Mouse (Mus musculus): Measurements from ENCODE around the gene Ewsr1.

The Ewsr1 gene

GRCm38 (mm10) chr11:5057856-5058641 is 41.0 kb downstream of the Ewsr1 start, which contains the start of gene Rasl10a:
Gene Rasl10a, plus strand, starts transcription at chr11:5058128.
- DNase-seq (ENCODE audit: low read depth), result no peak

DNA sequence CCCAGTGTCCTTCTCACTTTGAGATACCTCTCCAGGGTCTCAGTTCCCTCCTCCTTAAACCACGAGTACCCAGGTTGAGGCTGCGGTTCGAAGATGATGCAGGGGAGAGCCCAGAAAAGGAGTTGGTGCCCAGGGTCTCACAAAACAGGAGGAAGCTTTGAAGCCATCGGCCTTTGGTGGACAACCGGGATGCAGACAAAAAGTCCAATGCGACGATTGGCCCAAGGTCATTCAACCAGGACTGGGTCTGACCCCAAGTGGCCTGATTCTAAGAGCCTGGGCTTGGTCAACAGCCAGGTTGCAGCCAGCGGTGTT is 41.6 kb downstream of the Ewsr1 start:
- DNase-seq (ENCODE audit: low read depth), result no peak

DNA sequence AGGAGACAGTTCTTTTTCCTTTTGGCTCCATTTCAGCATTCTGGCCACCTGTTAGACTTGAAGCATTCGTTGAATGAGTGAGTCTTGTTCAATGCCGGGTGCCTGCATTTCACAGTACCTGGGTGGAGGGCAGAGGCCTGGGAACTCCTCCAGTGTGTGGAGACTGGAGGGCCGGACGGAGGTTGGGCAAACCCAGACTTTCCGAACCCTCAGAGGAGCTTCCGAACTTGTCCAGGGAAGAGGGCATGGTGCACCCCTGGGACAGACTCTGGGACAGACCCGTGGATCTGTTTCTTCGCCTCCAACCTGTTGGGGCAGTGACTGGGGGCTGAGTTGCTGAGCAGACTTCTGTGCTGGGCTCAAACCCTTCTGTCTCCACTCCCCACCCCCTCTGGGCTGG is 42.0 kb downstream of the Ewsr1 start:
- DNase-seq (ENCODE audit: low read depth), result no peak

DNA sequence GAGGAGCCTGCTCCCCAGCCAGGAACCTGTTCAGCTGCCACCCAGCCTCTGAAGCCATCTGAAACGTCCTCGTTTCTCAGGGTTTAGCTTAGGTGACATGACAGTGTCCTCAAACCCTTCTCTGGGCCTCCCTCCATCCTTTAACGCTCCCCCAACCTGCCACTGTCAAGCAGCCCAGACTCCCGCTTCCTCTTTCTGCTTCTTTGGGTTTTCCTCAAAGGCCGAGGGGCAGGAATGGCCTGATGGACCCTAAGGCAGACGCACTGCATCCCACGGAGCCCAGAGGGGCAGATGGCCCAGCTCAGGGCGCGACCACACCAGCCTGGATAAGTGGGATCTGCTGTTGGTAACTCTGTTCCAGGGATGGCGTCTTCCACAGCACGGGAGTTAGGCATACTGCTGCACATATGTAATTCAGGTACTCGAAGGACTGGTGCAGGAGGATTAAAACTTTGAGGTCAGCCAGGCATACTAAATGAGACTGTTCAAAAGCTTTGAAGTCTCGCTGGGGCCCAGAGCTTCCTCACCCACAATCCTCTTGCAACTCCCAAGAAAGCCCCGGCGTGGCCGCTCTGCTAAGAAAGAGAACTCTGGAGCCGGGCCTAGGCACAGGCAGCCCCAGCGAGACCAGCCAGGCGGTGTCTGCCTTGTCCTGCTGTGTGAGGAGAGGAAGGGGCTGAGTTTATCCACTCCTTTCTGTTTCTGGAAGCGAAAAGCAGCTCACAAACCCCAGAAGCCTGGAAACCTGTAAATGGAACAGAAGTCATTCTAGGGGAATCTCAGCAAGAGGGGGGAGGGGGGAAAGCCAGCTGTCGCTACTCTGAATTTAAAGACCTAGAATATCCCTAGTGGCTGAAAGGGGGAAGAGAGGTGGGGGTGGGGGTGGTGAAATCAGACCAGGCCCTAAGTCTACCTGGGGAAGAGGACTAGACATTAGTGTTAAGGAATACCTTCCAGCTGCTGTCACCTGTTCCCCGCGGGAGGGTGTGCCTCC is 42.8 kb downstream of the Ewsr1 start:
- no peak for DNase-seq (ENCODE audit: low read depth)

- DNase-seq (ENCODE audit: low read depth), result no peak
These were observed 44.2 kb downstream of the Ewsr1 start for GRCm38 (mm10) chr11:5054874-5055273.

- DNase-seq (ENCODE audit: low read depth), result no peak
These were observed 44.9 kb downstream of the Ewsr1 start for GRCm38 (mm10) chr11:5054151-5054550.

DNA sequence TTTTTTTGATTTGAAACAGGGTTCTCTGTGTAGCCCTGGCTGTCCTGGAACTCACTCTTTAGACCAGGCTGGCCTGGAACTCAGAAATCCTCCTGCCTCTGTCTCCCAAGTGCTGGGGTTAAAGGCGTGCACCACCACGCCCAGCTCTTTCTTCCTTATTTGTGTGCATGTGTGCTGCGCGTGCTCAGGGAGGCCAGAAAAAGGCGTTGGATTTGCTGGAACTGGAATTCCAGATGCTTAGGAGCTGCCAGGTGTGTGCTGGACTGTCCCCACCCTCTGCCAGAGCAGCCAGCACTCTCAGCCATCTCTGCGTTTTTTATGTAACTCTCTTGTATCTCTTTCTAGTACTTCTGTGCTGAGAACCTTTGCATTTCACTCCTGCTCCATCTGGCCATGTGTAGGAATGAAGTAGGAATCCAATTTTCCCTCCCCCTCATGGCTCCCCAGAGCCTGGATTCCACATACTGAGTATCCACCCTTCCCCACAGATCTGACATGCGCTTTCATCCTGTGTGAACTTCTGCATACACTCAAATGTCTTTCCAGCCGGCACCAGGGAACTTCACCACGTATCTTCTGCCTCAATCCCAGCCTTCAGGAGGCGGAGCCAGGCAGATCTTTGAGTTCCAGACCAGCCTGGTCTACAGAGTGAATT is 46.7 kb downstream of the Ewsr1 start:
- DNase-seq (ENCODE audit: low read depth), result no peak

GRCm38 (mm10) chr11:5051629-5052028 is 47.4 kb downstream of the Ewsr1 start:
- DNase-seq (ENCODE audit: low read depth), result no peak

- peak; percentile 46 for DNase-seq (ENCODE audit: low read depth)
These were observed 52.6 kb downstream of the Ewsr1 start for GRCm38 (mm10) chr11:5046321-5046926.

DNA sequence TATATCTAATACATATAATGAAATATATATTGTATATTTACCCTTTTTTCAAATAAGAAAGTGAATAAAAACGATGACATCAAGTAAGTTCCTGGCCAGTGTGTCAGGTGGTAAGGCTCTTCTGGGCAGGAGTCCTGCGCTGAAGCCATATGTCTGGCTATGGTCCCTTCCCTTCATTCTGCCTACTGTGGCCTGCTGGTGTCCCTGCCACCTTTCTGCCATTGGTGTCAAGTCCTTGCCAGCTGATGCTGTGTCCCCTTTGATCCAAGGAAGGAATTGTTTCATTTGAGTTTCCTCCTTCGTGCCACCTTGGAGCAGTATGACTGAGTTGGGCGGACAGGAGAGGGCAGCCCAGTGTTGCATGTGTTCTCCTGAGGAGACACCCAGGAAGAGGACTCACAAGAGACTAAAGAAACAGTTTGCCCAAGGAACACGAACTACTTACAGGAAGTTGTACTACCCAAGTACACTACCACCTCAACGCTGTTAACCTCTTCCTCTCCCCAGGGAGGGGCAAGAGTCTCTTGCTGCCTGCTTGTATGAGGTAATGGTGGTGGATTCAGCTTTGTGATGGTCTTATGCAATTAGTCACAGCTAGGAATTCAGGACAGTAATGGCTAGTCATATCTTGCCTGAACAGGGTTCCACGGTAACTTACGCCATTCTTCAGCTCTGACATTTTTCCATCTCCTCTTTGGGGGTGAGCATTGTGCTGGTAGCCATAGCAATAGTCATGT is 56.3 kb downstream of the Ewsr1 start:
- DNase-seq (ENCODE audit: low read depth), result no peak

DNA sequence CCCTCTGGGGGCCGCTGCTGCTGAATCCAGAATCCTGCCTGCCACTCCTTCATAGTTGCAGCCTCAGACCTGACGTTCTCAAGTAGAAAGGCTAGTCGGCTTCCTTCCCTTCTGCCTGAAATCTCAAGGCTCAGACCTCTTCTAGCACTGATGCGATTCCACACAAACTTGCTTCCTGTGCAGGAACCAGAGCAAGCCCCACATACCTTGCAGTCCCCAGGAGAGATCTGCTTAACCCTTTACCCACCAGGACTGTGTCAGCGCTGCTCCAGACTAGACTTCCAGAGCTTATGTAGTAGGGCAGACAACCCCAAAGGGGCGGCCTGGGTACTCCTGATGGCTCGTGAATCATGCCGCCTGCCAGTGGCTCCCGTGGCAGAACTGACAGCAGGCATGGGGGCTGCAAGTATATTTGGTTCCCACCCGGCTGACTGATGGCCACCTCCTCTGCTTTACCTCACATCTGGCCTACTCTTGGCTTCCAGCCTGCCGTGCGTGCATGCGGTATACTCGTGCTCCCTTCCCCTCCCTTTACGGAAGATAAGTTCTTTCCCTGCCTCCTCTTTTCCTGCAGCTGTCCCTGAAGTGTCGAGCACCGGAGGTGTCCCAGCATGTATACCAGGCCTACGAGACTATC is 57.8 kb downstream of the Ewsr1 start:
- DNase-seq (ENCODE audit: low read depth), result no peak

DNA sequence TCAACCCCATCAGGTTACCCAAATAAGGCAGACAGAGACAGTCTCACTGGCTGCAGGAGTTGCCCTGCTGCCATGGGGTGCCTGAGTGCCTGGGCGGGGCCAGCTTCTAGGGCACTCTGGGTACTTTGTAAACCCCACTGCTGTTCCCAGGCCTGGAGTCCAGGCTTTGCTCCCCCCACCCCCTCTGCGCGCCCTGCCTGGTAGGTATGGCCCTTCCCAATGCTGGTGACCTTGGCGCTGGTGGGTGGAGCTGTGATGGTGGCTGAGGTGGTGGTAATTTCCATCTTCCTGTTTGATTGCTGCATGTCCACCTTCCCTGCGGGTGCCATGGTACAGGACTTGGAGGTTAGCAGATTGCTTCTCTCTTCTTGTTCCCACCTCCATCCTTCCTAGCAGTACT is 58.5 kb downstream of the Ewsr1 start:
- no peak for DNase-seq (ENCODE audit: low read depth)

GRCm38 (mm10) chr11:5037146-5037854 is 61.8 kb downstream of the Ewsr1 start:
- no peak for DNase-seq (ENCODE audit: low read depth)

DNA sequence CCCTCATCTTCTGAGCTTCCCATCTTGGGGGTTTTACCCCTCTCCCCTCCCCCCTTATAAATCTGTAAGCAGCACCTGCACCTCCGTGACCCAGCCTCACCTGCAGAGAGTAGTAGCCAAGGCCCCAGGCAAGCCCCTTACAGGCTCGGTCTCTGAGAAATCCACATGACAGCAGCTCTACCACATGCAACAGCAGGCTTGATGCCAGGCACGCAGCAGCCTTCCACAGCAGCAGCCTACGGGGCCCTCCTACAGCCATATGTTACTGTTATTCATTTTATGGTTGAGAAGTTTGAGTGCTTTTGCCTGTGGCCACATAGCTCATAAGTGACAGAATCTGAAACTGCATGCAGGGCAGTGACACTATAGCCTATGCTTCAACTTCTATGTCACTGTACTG is 63.6 kb downstream of the Ewsr1 start:
- no peak for DNase-seq (ENCODE audit: low read depth)

- DNase-seq (ENCODE audit: low read depth), result no peak
These were observed 65.9 kb downstream of the Ewsr1 start for GRCm38 (mm10) chr11:5033136-5033535.

GRCm38 (mm10) chr11:5032706-5033105 is 66.4 kb downstream of the Ewsr1 start:
- DNase-seq (ENCODE audit: low read depth), result no peak

DNA sequence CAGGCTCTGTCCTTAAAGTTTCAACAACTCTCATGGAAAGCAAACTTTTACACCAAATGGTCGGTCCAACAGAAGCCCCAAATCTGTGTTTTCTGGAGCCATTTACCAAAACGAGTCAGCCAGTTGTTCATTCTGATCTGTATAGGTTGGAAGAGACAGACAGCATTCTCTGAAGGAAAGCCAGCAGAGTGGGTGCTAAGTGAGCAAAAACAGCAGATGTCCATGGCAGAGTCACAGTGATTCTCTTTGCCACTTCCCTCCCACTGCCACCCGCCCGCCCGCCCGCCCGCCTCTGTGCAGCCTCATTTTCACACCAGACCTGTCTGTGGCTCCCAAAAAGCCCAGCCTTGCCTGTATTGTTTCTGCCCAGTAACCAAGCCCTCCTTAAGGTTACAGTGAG is 70.8 kb downstream of the Ewsr1 start:
- DNase-seq (ENCODE audit: low read depth), result no peak

- no peak for DNase-seq (ENCODE audit: low read depth)
These were observed 74.0 kb downstream of the Ewsr1 start for GRCm38 (mm10) chr11:5025108-5025507.
